Mouse (Mus musculus) ovary, postnatal 14 days (tissue): Measurements from ENCODE around the gene Rab3ip.

Experiments used
- DNase-seq: peaks from one replicate; pipeline ENCODE4 v3.0.0; 2022; ENCODE audit warnings: low spot score

Rab3ip gene

DNA sequence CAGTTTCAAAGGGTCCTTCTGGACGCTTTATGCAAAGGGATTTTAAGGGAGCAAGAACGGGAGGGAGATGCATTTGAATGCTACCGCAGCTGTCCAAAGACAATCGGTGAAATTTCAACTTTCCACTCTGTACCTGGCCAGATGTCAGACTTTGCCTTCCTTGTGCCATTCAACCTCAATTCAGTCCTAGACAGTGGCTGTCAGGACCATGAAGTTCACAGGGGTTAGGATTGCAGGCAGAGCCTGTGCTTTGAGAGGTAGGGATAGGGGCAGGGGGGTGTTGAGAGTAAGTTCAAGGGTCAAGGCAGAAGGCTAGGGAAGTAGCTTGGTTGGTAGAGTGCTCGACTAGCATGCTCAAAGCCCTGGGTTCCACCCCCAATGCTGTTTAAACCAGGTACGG lies 79.8 kb downstream of the Rab3ip start:
- DNase-seq, result no peak
